In genomic region chr2:75455481-75455880, GRCm38 (mm10) we compare ENCODE assay signal across 23 mouse cellular contexts.
DNase-seq lines count a peak whose midpoint lies in the region; ATAC-seq and TF ChIP-seq lines count a peak whose summit lies in the region.
"Had no signal": no experiment of that assay in that cellular context is flagged by ENCODE, and none has a peak within 500 bp of the region (broad histone marks: within the 10 kb centered on the region; RNA-seq: fewer than 3 reads in every experiment).

No protein-coding gene starts in this region.

- H3K27ac ChIP-seq in liver, embryonic 15.5 days (replicated peaks) = no peak overlapping the region
- H3K27ac ChIP-seq in liver, embryonic 12.5 days = no peak overlapping the region
- H3K27ac ChIP-seq in liver, postnatal 0 days (ENCODE audit: low read depth) = no peak overlapping the region
- H3K27ac ChIP-seq: embryonic facial prominence, embryonic 12.5 days; embryonic facial prominence, embryonic 15.5 days; hindbrain, embryonic 10.5 days; hindbrain, embryonic 13.5 days had no signal

- H3K4me2 ChIP-seq in liver, embryonic 15.5 days = no peak overlapping the region
- H3K4me2 ChIP-seq in liver, embryonic 12.5 days = no peak overlapping the region
- H3K4me2 ChIP-seq in liver, postnatal 0 days (ENCODE audit: low read depth, low read length) = no peak overlapping the region
- H3K4me2 ChIP-seq: embryonic facial prominence, embryonic 12.5 days; embryonic facial prominence, embryonic 15.5 days; heart, embryonic 11.5 days; hindbrain, embryonic 13.5 days had no signal

- no peak overlapping the region for H3K9ac ChIP-seq in liver, embryonic 15.5 days
- no peak overlapping the region for H3K9ac ChIP-seq in liver, embryonic 12.5 days
- no peak overlapping the region for H3K9ac ChIP-seq in liver, postnatal 0 days (replicated peaks)
- H3K9ac ChIP-seq: embryonic facial prominence, embryonic 12.5 days; embryonic facial prominence, embryonic 15.5 days; forebrain, postnatal 0 days; hindbrain, embryonic 13.5 days had no signal

- H3K4me1 ChIP-seq in liver, embryonic 15.5 days (replicated peaks) = no peaks in the 10 kb centered on the region; the same call in 1 of the 2 replicates
- no peaks in the 10 kb centered on the region; the same call in 1 of the 2 replicates for H3K4me1 ChIP-seq in liver, embryonic 12.5 days
- H3K4me1 ChIP-seq in liver, postnatal 0 days (ENCODE audit: insufficient read depth) = no peaks in the 10 kb centered on the region
- H3K4me1 ChIP-seq: embryonic facial prominence, embryonic 12.5 days; embryonic facial prominence, embryonic 15.5 days; hindbrain, embryonic 10.5 days had no signal

- intact Hi-C loops in heart, postnatal 36 days (cut with DNase I) = no loop called here
- intact Hi-C loops in left cerebral cortex, postnatal 14 days (cut with DNase I) = no loop called here

- TF ChIP-seq CTCF in liver, postnatal 0 days (IDR thresholded peaks at IDR 0.05; ENCODE audit: low read depth) = no peak

- no peaks in the 10 kb centered on the region for H3K9me3 ChIP-seq in liver, embryonic 15.5 days (replicated peaks)
- no peaks in the 10 kb centered on the region for H3K9me3 ChIP-seq in liver, embryonic 12.5 days (replicated peaks)
- no peaks in the 10 kb centered on the region for H3K9me3 ChIP-seq in liver, postnatal 0 days (ENCODE audit: low read length)
- H3K9me3 ChIP-seq: embryonic facial prominence, embryonic 12.5 days; embryonic facial prominence, embryonic 15.5 days; hindbrain, embryonic 10.5 days; hindbrain, embryonic 13.5 days had no signal

- H3K4me3 ChIP-seq in liver, embryonic 15.5 days (replicated peaks) = no peak overlapping the region
- H3K4me3 ChIP-seq in liver, embryonic 12.5 days = no peak overlapping the region
- H3K4me3 ChIP-seq in liver, postnatal 0 days (ENCODE audit: low read depth, low read length) = no peak overlapping the region
- H3K4me3 ChIP-seq: embryonic facial prominence, embryonic 12.5 days; embryonic facial prominence, embryonic 15.5 days; hindbrain, embryonic 10.5 days; hindbrain, embryonic 13.5 days had no signal

- peak; percentile 1 for DNase-seq in heart, adult 11 months
- no peak for DNase-seq in heart, postnatal 36 days
- DNase-seq in liver, postnatal 0 days = no peak
- DNase-seq in gastrocnemius, adult 18-20 months (ENCODE audit: low spot score) = no peak
- no peak for DNase-seq in left cerebral cortex, postnatal 14 days (ENCODE audit: low spot score in 2 of 2)
- DNase-seq: adrenal gland, postnatal 10 days; adrenal gland, postnatal 36 days; cerebellum, adult 18-20 months; cerebellum, adult 9-10 months; cerebellum, postnatal 14 days; forebrain, postnatal 0 days; gastrocnemius, postnatal 10 days; gastrocnemius, postnatal 36 days had no signal

- no peaks in the 10 kb centered on the region for H3K27me3 ChIP-seq in liver, embryonic 15.5 days
- H3K27me3 ChIP-seq in liver, embryonic 12.5 days (replicated peaks) = no peaks in the 10 kb centered on the region
- H3K27me3 ChIP-seq in liver, postnatal 0 days (ENCODE audit: insufficient read depth, low read length) = no peaks in the 10 kb centered on the region
- H3K27me3 ChIP-seq: embryonic facial prominence, embryonic 12.5 days; embryonic facial prominence, embryonic 15.5 days; hindbrain, embryonic 13.5 days; Patski had no signal

- TF ChIP-seq EP300 in liver, postnatal 0 days (IDR thresholded peaks at IDR 0.05; ENCODE audit: low read depth) = peak; percentile 42; the same call in 1 of the 2 replicates

- no peaks in the 10 kb centered on the region for H3K36me3 ChIP-seq in liver, embryonic 15.5 days (replicated peaks)
- no peaks in the 10 kb centered on the region for H3K36me3 ChIP-seq in liver, embryonic 12.5 days
- no peaks in the 10 kb centered on the region for H3K36me3 ChIP-seq in liver, postnatal 0 days (replicated peaks; ENCODE audit: insufficient read depth, low read length)
- H3K36me3 ChIP-seq: embryonic facial prominence, embryonic 12.5 days; embryonic facial prominence, embryonic 15.5 days; hindbrain, embryonic 10.5 days; hindbrain, embryonic 13.5 days had no signal

- 78% methylated on average over 9 of the region's 9 CpGs for WGBS in liver, embryonic 15.5 days (ENCODE audit: insufficient replicate concordance)
- 80% methylated on average over 9 of the region's 9 CpGs for WGBS in liver, embryonic 12.5 days (ENCODE audit: insufficient replicate concordance)
- 82% methylated on average over 9 of the region's 9 CpGs for WGBS in liver, postnatal 0 days (ENCODE audit: insufficient replicate concordance)

- ATAC-seq in liver, embryonic 15.5 days (ENCODE audit: insufficient read depth) = peak; percentile 34; the same call in 1 of the 2 replicates
- no peak for ATAC-seq in liver, embryonic 12.5 days
- ATAC-seq in liver, postnatal 0 days = no peak
- ATAC-seq: forebrain, embryonic 14.5 days; forebrain, postnatal 0 days; hindbrain, embryonic 16.5 days; Patski had no signal
